Mouse (Mus musculus): ENCODE results near the gene Myo15b. TPM values are rescaled to one million over a fixed set of nuclear protein-coding genes. Genes with fewer than 3 reads are reported as not detected.

The Myo15b gene
- total RNA-seq, 2 experiments from 2014 or later: 0.08 TPM; not detected in 1

DNA sequence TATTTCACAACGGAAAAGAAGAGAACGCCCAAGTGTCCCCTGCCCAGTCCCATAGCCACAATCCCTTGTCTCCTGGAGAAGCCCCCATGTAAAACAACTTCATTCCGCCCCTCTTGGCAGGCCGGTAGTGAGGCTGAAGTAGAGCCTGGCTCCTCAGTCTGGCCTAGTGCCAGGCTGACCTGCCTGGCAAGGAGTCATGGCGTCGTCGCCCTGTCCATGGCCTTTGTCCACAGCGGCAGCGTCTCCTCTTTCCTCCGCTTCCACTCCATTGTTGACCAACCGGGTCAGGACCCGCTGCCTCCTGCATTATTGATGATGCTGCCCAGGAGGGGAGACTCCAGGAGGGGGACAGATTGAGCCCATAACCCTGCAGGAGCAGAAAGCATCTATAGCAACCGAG, 270 bp upstream of the Myo15b start:
- intact Hi-C loops (cut with DNase I): loop anchor here (2.0 kb wide), 1 partner anchor 31 kb away; no protein-coding TSS in a partner anchor
- DNase-seq (ENCODE audit: low spot score): no peak

DNA sequence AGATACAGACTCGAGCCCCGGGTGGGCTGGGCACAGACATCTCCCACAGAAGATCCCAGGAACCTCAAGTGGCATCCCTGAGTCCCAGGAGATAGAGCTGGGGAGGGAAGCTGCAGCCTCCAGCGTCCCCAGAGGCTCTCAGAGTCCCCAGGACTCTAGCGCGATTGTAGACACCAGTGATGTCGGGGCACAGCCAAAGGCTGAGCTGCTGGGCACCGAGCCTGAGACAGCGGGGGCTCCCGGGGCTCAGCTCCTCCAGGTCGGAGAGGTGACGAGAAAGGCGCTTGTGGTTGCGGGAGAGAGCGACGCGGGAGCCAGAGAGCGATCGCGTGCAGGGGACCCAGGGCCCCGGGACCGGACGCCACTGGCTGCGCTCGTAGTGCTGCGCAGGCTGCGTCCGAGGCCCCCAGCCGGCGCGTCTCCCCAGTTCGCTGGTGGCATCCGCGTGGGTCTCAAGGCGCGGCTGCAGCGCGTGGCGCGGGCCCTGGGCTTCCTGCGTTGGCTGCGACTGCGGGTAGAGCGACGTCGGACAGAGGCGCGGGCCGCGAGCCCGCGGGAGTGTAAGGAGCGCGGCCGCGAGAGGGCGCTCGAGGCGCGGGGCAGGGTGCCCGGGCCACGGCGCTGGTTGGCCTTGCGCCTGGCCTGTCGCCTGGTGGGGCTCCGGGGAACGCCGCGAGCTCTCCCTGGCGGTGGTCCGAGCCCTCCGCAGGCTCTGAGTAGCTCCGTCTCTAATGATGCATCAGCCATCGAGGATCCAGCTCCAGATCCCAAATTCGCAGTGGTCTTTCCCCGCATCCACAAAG, 1.1 kb downstream of the Myo15b start:
- intact Hi-C loops (cut with DNase I): loop anchor here (1.0 to 2.0 kb wide), 2 partner anchors 33 to 137 kb away; no protein-coding TSS in a partner anchor
- DNase-seq (ENCODE audit: low spot score): peak; percentile 74

DNA sequence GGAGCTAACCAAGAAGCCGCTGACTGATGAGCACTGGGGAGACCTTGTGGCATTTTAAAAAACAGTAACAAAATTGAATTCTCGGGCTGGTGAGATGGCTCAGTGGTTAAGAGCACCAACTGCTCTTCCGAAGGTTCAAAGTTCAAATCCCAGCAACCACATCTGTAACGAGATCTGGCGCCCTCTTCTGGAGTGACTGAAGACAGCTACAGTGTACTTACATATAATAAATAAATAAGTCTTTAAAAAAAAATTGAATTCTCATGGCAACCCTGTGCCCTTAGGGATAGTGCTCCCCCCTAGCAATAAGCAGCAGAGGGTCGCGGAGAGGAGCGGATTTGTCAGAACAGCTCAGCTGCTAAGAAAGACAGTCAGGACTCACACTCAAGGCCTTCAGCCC, 5.7 kb downstream of the Myo15b start:
- no peak for DNase-seq (ENCODE audit: low spot score)
- intact Hi-C loops (cut with DNase I): no loop called here

DNA sequence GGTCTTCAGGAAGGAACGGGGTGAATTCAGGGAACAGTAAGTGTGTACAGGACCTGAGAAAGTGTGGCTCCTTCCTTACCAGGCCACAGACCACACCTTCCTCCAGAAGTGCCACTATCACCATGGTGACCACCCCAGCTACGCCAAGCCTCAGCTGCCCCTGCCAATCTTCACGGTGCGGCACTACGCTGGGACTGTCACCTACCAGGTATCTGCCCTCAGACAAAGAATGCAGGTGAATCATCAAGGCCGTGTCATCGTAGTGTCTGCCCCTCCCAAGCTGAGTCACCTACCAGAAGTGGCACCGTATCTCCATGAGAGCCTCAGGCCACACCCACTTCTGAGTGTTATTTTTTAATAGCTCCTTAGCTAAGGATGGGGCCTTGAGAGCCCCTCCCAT, 11.2 kb downstream of the Myo15b start:
- intact Hi-C loops (cut with DNase I): no loop called here

DNA sequence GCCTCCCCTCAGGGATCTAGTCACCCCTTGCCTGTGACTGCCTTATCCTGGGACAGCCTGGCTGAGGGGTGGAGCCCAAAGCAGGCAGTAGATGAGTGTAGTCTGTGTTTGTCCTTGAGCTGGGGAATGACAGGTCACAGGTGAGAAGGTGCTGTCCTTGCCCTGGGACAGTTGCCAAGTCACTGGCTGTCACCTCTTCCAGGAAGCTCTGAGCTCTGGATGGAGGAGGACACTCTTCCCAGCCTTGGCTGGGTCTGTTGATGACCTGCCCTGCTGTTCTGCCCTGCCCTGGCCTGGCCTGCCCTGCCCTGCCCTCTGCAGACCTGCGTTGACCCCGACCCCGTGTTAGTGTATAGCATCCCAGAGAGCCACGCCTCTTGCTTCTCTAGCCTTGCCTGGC, 14.2 kb downstream of the Myo15b start:
- intact Hi-C loops (cut with DNase I): no loop called here
- DNase-seq (ENCODE audit: low spot score): no peak

More for the DNA sequence above, 11.2 kb downstream of the Myo15b start:
- no peak for DNase-seq (ENCODE audit: low spot score)

DNA sequence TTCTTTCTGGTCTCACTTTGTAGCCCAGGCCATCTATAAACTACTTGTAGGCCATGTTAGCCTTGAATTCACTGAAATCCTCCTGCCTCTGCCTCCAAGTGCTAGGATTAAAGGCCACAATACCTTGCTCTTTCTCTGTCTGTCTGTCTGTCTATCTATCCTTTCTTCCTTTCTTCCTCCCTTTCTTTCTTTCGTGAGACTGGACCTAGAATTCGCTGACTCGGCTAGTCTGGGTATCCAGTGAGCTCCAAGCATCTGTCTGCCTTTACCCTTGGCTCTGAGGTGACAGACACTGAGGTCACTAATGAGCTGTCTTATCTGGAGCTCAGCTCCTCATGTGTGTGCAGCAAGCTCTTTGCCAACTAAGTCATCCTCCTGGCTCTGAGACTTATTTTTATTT, 17.7 kb downstream of the Myo15b start:
- intact Hi-C loops (cut with DNase I): no loop called here
- no peak for DNase-seq (ENCODE audit: low spot score)

DNA sequence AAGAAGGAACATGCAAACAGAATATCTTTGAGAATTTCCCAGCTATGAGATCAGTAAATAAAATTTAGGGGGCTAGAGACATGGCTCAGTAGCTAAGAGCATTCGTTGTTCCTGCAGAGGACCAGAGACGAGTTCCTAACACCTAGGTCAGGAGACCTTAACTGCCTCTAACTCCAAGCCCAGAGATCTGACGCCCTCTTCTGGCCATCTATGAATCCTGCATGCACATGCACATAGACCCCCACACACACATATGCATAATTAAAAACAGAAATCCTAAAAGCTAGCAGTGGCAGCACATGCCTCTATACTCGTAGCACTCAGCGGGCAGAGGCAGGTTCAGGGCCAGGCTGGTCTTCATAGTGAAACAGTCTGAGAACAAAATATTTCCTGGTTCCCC, 18.2 kb downstream of the Myo15b start:
- intact Hi-C loops (cut with DNase I): no loop called here

DNA sequence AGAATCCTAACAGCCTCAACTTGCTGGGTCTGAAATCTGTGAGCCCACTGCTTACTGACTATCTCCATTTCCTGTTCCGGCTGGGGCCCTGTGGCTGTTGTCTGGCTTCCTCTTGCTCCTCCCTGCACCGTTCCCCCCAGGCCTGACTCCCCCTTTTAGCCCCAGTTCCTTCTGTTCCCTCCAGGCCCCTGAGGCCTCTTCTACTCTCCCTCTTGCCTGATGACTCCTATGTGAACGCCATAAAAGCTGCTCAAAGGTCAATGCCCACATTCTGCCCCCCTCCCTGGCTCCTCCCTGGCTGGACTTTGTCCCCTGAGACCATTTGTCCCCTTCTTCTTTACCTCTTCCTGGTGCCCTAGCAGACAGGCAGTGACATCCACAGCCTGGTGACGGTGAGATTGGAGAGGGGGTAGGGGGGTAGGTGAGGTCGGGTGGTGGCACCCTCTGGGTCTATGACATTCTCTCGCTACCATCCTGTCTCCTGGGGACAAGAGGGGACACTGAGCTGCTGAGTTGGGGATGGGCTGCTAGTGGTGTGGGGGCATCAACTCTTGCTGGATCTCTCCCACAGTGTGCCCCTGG, 19.1 kb downstream of the Myo15b start:
- intact Hi-C loops (cut with DNase I): no loop called here
- DNase-seq (ENCODE audit: low spot score): no peak

More for the DNA sequence above, 18.2 kb downstream of the Myo15b start:
- no peak for DNase-seq (ENCODE audit: low spot score)

DNA sequence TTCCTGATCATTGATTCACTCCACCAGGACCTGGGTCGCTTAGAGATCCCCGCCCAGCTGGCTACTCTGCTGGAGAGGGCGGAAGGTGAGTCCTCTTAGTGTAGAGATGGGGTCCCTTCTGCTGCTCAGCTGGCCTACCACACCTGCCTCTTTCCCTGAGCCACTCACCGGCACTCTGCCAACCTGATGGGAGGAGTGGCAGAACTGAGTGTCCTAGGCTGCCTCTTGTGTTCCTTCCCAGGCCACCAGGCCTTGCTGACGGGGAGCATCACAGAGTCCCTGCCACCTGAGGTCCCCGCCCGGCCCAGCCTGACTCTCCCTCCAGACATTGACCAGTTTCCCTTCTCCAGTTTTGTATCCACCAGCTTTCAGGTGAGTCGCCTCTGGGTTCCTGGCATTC, 19.9 kb downstream of the Myo15b start:
- intact Hi-C loops (cut with DNase I): no loop called here
- no peak for DNase-seq (ENCODE audit: low spot score)

DNA sequence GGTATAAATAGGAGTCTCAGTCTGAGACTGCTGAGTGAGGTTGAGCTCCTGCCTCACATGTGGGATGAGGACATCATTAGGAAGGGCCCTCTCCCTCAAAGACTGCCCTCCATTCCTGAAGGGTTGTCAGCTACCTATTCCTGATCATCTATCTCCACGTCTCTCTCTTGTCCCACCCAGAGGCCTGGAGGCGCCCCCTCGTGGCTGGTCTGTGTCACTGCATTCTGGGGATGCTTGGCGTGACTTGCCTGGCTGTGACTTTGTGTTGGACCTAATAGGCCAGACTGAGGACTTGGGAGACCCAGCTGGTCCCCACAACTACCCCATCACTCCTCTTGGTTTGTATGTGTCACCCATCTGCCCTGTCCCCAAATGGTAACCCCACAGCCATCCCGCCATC, 22.8 kb downstream of the Myo15b start:
- no peak for DNase-seq (ENCODE audit: low spot score)
- intact Hi-C loops (cut with DNase I): loop anchor here (5.0 kb wide), 1 partner anchor 159 kb away; no protein-coding TSS in a partner anchor

DNA sequence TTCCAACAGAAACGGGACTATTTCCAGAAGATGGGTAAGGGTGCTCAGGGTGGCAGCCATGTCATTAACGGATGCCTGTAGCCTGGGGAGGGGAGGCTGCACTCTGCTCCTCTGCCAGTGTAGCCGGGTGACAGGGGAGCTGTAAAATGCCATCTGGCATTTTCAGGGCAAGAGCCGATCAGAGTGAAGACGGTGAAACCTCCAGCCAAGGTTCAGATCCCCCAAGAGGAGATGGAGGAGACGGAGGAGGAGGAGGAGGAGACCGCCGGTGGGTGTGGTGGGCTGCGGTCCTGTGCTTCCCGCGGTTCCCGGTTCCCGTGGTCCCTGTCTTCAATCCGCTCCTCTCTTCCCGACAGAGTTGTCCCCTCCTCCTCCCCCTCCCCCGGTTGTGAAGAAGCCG, 25.0 kb downstream of the Myo15b start:
- intact Hi-C loops (cut with DNase I): loop anchor here (5.0 kb wide), 1 partner anchor 161 kb away; no protein-coding TSS in a partner anchor
- no peak for DNase-seq (ENCODE audit: low spot score)

DNA sequence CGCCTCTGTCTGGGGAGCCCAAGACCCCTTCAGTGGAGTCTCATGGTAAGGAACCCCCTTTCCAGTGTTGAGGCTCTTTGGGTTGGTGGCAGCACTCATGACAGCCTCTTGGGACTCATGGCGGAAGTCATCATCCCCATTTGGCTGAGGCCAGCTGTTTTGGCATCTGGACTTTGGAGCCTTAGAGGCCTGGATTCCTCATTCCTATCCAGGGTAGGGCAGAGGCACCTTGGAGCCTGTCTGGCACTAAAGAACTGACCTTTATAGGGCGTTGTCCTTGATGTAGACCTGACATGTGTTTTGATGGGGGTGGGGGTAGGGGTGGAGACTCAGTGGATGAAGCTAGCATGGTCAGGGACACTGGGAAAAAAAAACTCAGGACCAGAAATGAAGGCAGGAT, 26.2 kb downstream of the Myo15b start:
- intact Hi-C loops (cut with DNase I): loop anchor here (5.0 kb wide), 1 partner anchor 162 kb away; no protein-coding TSS in a partner anchor
- DNase-seq (ENCODE audit: low spot score): no peak

DNA sequence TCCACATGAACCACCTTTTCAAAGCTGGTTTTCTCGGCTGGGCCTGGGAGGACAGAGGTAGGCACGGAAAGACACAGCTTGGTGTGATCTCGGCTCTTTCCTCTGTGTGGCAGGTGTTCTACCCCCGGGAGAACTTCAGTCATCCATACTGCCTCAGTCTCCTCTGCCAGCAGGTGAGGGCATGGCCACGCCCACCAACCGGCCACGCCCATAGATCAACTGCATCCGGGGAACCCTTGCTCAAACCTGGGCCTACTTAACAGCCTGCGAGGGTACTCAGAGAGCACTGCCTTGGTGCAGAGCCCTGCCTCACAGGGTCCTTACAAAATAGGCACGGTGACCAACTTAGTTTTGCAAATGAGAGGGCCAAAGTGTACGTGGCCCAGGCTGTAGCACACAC, 27.1 kb downstream of the Myo15b start:
- intact Hi-C loops (cut with DNase I): no loop called here
- no peak for DNase-seq (ENCODE audit: low spot score)

DNA sequence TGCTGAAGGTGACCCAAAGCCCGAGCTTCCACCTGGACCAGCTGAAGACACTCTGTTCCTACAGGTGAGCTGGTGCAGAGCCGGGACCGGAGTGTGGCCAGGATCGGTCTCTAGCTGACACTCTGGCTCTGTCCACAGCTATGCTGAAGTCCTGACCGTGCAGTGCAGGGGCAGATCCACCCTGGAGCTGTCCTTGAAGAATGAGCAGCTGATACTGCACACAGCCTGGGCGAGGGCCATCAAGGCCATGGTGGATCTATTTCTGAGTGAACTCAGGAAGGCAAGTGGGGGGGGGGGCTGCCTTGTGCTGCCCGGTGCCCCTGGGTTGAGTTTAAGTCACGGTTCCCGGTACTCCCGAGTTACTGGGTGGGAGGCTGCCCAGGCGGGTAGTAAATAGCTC, 28.2 kb downstream of the Myo15b start:
- intact Hi-C loops (cut with DNase I): no loop called here
- DNase-seq (ENCODE audit: low spot score): no peak

DNA sequence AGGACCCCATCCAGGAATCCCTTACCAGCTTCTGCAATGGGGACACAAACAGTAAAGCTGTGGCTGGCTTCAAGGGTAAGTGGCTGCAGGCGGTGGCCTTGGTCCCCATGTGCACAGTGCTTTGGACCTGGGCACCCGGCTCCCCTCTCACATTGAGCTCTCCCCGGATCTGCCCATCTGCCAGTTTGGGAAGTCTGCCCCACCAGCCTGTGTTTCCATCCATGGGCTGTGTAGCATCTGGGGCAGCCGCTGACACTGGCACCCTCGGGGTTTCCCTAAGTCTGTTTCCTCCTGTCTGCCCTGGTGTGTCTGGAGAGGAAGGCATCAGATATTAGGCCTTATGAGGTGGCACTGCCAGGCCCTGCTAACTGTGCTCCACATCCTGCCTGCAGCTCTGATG, 29.8 kb downstream of the Myo15b start:
- DNase-seq (ENCODE audit: low spot score): no peak
- intact Hi-C loops (cut with DNase I): no loop called here

DNA sequence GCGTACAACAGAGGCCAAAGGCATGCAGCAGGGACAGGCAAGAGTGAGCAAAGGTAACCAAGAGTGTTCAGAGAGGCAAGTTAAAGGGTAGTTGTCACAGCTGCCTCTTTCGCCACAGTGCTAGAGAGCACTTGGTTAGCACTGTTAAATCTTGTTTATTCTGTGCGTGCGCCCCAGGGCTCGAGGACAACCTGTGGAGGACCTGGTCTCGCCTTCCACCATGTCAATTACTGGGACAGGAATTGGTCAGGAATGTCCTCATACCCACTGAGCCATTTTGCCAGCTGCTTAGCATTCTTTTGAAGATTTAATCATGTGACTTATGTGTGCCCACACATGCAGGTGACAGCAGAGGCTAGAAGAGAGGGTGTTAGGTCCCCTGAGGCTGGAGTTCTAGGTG, 31.0 kb downstream of the Myo15b start:
- intact Hi-C loops (cut with DNase I): no loop called here
- DNase-seq (ENCODE audit: low spot score): no peak

DNA sequence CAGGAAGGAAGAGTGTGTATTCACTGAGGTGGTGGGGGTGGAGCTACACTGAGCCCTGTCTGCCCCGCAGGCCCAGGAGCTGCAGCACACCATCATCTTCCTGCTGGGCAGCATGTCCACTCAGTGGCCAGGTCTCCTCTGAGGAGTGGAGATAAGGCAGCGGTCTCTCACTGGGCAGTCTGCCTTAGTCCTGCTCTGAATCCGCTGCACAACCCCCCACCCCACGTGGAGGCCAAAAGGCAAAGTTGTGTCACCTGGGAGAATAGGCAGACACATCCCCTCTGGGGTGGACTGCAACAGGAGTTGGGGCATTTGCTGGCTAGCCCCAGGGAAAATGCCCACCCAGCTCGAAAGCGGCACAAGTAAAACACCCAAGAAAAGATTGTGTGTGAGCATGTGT, 34.0 kb downstream of the Myo15b start:
- no peak for DNase-seq (ENCODE audit: low spot score)
- intact Hi-C loops (cut with DNase I): no loop called here

DNA sequence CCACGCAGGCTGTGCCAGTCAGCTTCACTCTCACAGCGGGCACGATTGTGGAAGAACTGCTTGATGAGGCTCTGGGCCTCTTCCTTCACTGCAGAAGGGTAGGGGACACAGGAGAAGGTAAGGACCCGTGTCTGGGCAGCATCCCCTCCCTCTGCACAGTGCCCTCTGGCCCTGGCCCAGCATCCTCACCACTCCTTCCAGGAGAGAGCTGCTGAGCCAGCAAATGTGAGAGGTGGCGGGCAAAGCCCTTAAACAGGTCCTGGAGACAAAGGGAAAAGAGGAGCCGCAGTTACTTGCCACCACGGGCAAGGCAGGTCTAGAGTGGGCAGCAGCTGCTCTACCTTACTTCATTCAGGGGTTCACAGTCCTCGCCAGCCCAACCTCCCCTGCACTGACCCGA, 34.9 kb downstream of the Myo15b start:
- no peak for DNase-seq (ENCODE audit: low spot score)
- intact Hi-C loops (cut with DNase I): no loop called here

DNA sequence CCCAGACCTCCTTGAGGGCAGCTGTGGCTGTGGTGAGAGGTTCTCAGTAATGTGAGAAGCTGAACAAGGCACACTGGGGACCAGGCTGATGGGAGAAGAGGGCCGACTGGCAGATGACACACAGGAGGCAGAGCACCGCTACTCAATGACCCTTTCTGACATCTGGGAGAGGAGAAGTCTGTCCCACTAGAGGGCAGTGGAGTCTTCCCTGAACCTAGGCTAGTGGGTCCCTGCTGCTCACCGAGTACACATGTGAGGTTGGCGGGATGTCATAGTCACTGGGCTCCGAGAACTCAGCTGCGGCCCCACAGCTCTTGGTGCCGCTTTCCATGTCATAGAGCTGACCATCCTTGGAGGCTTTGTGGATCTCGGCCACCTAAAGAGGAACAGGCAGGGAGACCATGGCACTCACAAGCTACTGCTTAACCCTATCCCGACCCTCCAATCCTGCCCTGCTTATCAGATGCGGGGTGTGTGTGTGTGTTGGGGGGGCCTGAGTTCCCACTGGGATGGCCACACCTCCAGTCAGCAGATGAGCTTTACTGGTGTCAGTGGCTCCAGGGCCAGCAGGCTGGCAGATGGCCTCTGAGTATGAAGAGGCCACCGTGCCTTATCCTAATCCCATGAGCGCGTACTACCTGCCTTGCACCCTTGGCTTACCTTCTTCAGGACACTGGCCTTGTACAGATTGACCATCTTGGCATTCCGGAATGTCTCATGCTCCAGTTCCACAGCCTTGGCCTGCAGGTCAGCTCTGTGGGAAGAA, 36.7 kb downstream of the Myo15b start:
- intact Hi-C loops (cut with DNase I): no loop called here
- DNase-seq (ENCODE audit: low spot score): no peak

DNA sequence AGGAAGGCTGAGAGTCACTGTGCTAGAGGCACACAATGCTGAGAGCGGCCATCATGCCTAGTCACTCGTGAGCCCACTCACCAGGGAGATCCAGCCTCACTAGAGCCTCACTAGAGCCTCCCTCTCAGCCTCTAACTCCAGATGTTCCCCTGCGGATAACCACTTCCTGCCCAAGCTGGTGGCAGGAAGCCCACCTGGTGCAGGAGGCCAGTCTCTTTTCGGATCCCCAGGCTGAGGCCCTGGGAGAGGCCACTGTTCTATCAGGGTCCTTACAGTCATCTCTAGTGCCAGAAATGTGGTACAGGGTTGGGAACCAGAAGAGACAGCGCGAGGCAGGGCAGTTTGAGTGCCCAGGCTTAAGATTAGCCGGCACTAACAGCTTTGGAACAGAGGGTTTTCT, 40.2 kb downstream of the Myo15b start:
- no peak for DNase-seq (ENCODE audit: low spot score)
- intact Hi-C loops (cut with DNase I): no loop called here

DNA sequence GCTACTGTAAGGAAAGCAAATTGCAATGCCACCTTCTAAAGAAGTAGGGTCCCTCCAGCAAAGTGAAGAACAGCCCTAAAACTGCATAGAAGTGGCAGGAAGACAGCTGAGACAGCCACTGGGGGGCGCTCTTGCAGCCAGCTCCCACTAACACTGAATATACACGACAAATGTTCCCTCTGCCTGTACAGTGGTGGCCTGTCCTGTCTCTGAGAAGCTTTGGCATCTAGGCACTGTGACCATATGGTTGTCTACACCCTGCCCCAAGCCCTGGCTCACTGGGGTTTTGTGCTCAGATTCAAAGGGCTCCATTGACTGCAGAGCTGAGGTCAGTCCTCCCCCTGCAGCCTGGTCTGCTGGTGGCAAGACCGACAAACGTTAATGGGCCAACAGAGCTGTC, 40.7 kb downstream of the Myo15b start:
- intact Hi-C loops (cut with DNase I): no loop called here
- DNase-seq (ENCODE audit: low spot score): no peak

Measured in heart, postnatal 25 days (tissue).